Mouse (Mus musculus) left cerebral cortex, adult 18-20 months (tissue): ENCODE data around the gene Kcna6. TPM values are rescaled to one million over a fixed set of nuclear protein-coding genes. Genes with fewer than 3 reads are reported as not detected.

Experiments
- DNase-seq, 2 experiments: peaks; one replicate each; pipeline ENCODE4 v3.0.0; 2021 to 2022; ENCODE audit warnings: low spot score in 2 of 2, mixed read lengths in 1 of 2
- long read RNA-seq, 2 experiments: library from polyadenylated mRNA; stranded (forward); transcript quantifications; one replicate each; pipeline ENCODE4 v2.0.0; 2021
- total RNA-seq, 2 experiments: library from RNA; stranded (reverse); gene quantifications; 2 replicates each; pipeline ENCODE4 v1.2.3; 2021

Kcna6 gene
- 10 to 100 TPM; 63.3 to 65.8 TPM for total RNA-seq
- long read RNA-seq, experiment 1, full-length matches to known transcripts: 33 of 47 reads
- long read RNA-seq, experiment 1, partial matches to known transcripts: 0 of 47 reads
- long read RNA-seq, experiment 1, other reads (novel, unspliced or antisense): 14 of 47 reads
- long read RNA-seq, experiment 2, full-length matches to known transcripts: 30 of 49 reads
- long read RNA-seq, experiment 2, partial matches to known transcripts: 0 of 49 reads
- long read RNA-seq, experiment 2, other reads (novel, unspliced or antisense): 19 of 49 reads

GRCm38 (mm10) chr6:126740211-126741142, at the start of gene Kcna6:
Kcna6 (minus strand) TSS chr6:126740674.
- DNase-seq: peak in 1 of 2 experiments; percentile 33

DNA sequence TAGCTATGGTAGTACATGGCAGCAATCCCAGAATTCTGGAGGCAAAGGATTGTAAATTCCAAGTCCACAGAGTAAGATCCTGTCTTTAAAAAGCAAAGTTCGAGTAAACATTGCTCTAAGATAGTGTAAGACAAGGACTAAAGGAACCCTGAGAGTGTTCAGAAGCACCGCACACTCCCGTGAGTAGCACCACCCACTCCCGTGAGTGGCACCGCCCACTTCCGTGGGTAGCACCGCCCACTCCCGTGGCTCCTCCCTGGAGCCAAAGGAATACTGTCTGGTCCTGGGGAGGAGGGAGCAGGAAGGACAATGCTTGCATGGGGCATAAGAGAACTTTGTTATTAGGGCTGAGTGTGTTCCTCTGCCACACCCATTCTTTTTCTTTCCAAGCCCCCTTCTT, 48.4 kb upstream of the Kcna6 start:
- DNase-seq: no peak

GRCm38 (mm10) chr6:126784206-126784605, 43.7 kb upstream of the Kcna6 start:
- DNase-seq: no peak

DNA sequence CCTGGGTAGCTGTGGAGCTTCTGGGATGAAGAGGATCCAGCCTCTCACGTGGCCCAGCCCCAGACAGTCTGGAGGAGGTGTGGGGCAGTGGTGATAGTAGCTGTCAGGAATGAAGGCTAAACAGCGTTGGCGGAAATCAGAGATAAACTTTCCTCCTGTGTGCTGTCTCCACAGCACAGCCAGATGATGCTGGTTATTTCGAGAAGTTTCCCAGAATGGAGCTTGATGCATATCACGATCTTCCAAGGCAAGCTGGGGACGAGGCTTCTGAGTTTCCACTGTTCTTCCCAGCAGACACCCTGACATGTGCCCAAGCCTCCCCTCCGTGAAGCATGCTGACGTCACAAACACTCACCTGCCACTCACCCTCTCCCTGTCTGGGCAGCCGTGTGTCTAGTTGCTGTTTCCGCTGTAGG, 43.2 kb upstream of the Kcna6 start:
- DNase-seq: peak; percentile 55 to 74

GRCm38 (mm10) chr6:126783056-126783455, 42.6 kb upstream of the Kcna6 start:
- no peak for DNase-seq

DNA sequence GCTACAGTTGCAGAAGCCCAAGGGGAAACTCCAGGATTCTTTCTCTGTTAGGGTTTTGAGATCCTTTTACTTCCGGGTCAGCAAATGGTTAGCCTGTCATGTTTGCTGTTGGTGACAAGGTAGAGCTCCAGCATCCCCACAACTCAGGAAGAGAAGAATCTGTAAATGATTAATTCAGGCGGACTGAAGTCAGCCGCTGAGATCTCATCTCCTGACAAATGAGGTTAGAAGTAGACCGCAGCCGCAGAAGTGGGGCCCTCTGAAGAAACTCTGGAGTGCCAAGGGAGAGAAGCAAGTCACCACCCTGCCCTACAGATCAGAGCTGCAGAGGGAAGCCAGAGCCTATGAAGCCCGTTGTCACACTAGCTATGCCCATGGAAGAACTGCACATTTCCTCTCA, 37.4 kb upstream of the Kcna6 start:
- DNase-seq: no peak

DNA sequence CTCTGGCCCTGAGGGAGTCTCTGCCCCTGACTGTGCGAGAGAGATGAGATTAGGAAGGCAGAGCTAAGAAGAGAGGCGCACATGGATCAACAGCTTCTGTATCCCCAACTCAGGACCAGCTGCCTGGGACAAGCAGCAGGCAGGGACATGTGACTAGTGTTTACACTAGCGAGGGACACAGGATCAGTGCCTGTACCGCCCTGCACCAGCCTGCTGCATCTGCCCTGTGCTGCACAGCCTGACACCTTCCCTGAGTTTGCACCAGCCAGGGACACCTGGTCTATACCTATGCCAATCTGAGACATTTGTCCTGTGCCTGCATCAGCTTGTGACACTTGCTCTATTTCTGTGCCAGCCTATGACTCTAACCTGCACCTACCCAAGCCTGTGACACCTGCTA, 33.4 kb upstream of the Kcna6 start:
- DNase-seq: peak in 1 of 2 experiments; percentile 32

DNA sequence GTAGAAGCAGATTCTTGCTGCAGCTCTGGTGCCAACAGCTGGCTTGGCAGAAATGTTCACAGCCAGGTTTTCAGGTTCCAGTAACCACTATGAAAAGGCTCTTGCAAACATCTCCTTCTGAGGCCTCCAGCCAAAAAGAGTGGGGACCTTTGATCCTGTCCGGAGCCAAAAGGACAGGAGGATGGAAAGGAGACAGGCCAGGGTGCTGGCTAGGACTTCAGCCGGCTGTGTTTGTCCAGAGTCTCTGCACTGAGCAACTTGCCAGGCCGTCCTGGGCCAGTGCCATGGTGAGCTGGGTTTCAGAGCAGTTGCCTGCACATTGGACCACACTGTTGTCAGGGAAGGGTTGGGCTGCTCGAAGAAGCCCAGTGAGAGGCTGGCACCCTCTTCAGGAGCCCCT, 31.9 kb upstream of the Kcna6 start:
- DNase-seq: peak in 1 of 2 experiments; percentile 46

- DNase-seq: peak in 1 of 2 experiments; percentile 35
Measured at GRCm38 (mm10) chr6:126770146-126770731, 29.8 kb upstream of the Kcna6 start.

DNA sequence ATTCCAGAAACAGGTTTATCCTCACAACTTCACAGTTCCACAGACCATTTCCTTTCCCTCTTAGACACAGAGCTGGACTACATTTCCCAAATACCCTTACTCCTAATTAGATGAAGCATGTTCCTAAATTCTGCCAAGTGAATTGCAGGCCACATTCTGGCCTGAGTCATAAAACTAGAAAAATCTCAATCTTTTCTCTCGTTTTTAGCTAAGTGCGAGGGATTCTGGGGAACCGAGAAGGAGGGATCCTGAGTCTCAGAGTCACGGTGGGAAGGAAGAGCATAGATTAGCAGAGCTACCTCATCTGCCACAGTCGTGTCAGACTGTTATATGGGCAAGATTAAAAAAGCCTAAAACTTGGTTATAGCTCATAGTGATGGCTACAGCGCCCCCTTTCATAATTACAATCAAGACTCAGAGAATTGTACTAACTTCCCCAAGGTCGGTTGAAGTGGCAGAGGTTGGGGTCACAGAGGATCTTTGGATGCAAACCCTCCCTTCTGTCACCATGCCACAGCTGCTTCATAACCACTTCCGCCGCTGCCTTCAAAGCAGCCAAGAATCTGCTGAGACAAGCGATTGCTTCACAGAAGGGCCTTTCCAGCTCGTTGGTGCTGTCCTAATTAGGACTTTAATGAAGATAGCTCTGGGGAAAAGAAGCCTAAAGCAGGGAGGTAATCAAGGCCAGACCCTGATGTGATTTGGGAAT, 28.6 kb upstream of the Kcna6 start:
- no peak for DNase-seq

- no peak for DNase-seq
Measured at GRCm38 (mm10) chr6:126767610-126768532, 27.4 kb upstream of the Kcna6 start.

- no peak for DNase-seq
Measured at GRCm38 (mm10) chr6:126766552-126766951, 26.1 kb upstream of the Kcna6 start.

DNA sequence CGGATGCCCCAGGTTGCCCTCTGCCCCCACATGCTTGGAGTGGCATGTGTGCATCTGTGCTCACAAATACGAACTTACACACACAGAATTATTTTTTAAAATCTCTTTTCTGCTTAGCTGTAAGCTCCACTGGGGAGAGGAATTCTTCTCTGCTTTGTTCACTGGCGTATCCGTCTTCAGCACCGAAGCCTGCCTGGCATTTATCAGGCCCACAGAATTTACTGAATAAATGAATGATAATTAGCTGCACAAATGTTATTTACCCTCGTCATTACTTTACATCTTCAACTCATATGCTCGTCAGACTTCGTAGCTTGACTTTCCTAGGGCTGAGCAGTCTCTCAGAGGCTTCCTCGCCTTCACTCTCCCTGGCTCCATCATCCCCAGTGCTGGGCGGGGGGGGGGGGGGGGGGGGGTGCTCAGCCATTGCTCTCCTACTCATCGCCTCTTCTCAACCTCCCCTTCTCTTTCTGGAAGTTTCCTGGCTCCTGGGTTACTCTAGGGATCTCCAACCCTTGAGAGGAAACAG, 24.2 kb upstream of the Kcna6 start:
- DNase-seq: no peak

GRCm38 (mm10) chr6:126761362-126761761, 20.9 kb upstream of the Kcna6 start:
- DNase-seq: no peak

- no peak for DNase-seq
Measured at GRCm38 (mm10) chr6:126755729-126756411, 15.4 kb upstream of the Kcna6 start.

- DNase-seq: no peak
Measured at GRCm38 (mm10) chr6:126752520-126752919, 12.0 kb upstream of the Kcna6 start.

- no peak for DNase-seq
Measured at GRCm38 (mm10) chr6:126745888-126746287, 5.4 kb upstream of the Kcna6 start.

DNA sequence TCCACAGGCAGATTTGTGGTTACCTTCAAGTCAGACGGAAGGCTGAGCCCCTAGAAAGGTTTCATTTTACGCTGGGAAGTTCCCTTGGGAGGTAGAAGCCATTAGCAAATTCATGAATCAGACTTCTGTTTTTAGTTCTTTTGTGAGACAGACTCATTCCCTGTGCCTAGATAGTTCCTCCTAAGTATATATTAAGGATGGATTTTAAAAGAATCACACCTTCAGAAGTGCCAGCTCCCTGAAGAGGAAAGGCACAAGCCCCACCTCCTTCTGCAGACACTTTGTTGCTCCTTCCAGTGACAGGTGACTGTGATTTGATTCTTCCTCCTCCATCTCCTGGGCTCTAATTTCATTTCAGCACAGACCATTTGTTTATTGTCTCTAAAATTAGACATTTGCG, 2.1 kb upstream of the Kcna6 start:
- DNase-seq: no peak
